Mouse (Mus musculus) olfactory bulb, adult 2 months (tissue): ENCODE measurements at regions not wholly inside any gene's neighbourhood (a gene's known extent, or its start where the extent isn't known, plus 50 kb on each side); places are given as distances from the start of the nearest gene placed in this dataset.

Experiments
- H3K27ac ChIP-seq: fragments of 200-500 bp; 2 replicates; pipeline ENCODE4 v1.5.1; 2012; ENCODE audit warnings: low read depth, low read length; ENCODE audit not compliant: insufficient read depth
- H3K4me1 ChIP-seq: fragments of 200-500 bp; 2 replicates; pipeline ENCODE4 v1.6.1; 2012; ENCODE audit warnings: low read length; ENCODE audit not compliant: control insufficient read depth, insufficient read depth
- H3K4me3 ChIP-seq: fragments of 200-500 bp; 2 replicates; pipeline ENCODE4 v1.5.1; 2012; ENCODE audit warnings: mild to moderate bottlenecking, low read depth, low read length, moderate library complexity; ENCODE audit not compliant: insufficient read depth
- CTCF ChIP-seq: fragments of 200-500 bp; IDR thresholded peaks from 2 replicates; pipeline ENCODE4 v1.5.1; 2012; ENCODE audit warnings: low read depth, mild to moderate bottlenecking, low read length, moderate library complexity; ENCODE audit not compliant: insufficient read depth
- POLR2A ChIP-seq: fragments of 200-500 bp; IDR thresholded peaks from 2 replicates; pipeline ENCODE4 v1.6.1; 2012; ENCODE audit warnings: mild to moderate bottlenecking, low read depth, low read length, moderate library complexity; ENCODE audit not compliant: insufficient read depth
- WGBS: fragments of 180-500 bp; shearing (Covaris S2); methylation state at CpG from one replicate; pipeline ENCODE4 v1.1.7; 2018; 5-methylcytosine and 5-hydroxymethylcytosine counted together

- Histone ChIP-seq H3K27ac (no peak overlapping the region), H3K4me3 (no peak overlapping the region), H3K4me1 (no peaks in the 10 kb centered on the region)
- WGBS = 53% methylated on average over 6 of the region's 6 CpGs
- TF ChIP-seq CTCF = no peak
- no peak for TF ChIP-seq POLR2A
These were observed 357.1 kb upstream of the Adgrl2 start for GRCm38 (mm10) chr3:149347241-149347992.

DNA sequence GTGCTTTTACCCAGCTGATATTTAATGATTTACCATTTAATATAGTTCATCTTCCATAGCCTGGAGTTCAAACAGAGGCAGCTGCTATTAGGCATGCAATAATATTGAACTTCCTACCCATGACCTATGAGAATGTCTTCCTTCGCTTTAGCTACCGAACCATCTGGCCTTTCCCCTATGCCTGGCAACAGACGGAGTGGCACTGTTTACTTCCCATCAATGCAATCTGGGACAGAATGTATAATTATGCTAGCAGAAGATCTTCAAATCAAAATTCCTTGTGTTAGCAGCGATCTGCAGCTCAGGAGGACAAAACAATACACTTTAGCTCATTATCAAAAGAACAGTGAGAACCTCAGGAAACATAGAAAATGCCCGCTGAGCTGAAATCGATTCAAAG, 352.2 kb upstream of the Adgrl2 start:
- no peaks in the 10 kb centered on the region for H3K4me1 ChIP-seq
- no peak overlapping the region for H3K4me3 ChIP-seq
- no peak overlapping the region for H3K27ac ChIP-seq
- 53% methylated on average over 6 of the region's 6 CpGs for WGBS
- no peak for TF ChIP-seq POLR2A
- TF ChIP-seq CTCF = no peak

GRCm38 (mm10) chr3:149339374-149339753, 349.0 kb upstream of the Adgrl2 start:
- no peak overlapping the region for H3K4me3 ChIP-seq
- WGBS = 96% methylated on average over 3 of the region's 3 CpGs
- no peak overlapping the region for H3K27ac ChIP-seq
- TF ChIP-seq CTCF = no peak
- TF ChIP-seq POLR2A = no peak
- no peaks in the 10 kb centered on the region for H3K4me1 ChIP-seq

- Histone ChIP-seq H3K4me3 (no peak overlapping the region), H3K4me1 (no peaks in the 10 kb centered on the region), H3K27ac (no peak overlapping the region)
- TF ChIP-seq POLR2A (no peak), CTCF (no peak)
- WGBS = 82% methylated on average over 7 of the region's 7 CpGs
These were observed 348.5 kb upstream of the Adgrl2 start for GRCm38 (mm10) chr3:149338684-149339373.

DNA sequence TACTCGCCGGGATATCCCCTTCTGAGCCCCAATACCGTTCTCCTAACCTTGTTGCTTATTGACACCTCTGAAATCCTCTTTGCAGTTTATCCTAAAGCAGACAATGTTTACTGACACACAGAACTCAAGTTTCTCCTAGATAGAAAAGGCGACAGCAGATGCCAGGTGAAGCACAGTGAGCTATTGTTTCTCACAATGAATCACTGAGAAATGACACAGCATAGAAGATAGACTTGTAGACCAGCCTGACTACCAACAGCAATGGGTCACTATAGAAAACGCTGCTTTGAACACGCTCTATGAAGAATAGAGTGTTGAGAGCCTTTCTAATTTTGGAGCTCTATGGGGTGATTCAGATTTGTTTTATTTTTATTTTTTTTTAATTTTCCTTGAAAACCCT, 344.9 kb upstream of the Adgrl2 start:
- Histone ChIP-seq H3K27ac (no peak overlapping the region), H3K4me3 (no peak overlapping the region), H3K4me1 (no peaks in the 10 kb centered on the region)
- TF ChIP-seq POLR2A (no peak), CTCF (no peak)
- 89% methylated on average over 6 of the region's 6 CpGs for WGBS

- H3K4me1 ChIP-seq = no peaks in the 10 kb centered on the region
These were observed 343.3 kb upstream of the Adgrl2 start for GRCm38 (mm10) chr3:149333607-149334006.

GRCm38 (mm10) chr3:149333131-149333530, 342.8 kb upstream of the Adgrl2 start:
- Histone ChIP-seq H3K4me3 (no peak overlapping the region), H3K27ac (no peak overlapping the region), H3K4me1 (no peaks in the 10 kb centered on the region)
- WGBS = 76% methylated on average over 10 of the region's 10 CpGs
- TF ChIP-seq CTCF (no peak), POLR2A (no peak)

More at GRCm38 (mm10) chr3:149333607-149334006, 343.3 kb upstream of the Adgrl2 start:
- TF ChIP-seq POLR2A (no peak), CTCF (no peak)
- Histone ChIP-seq H3K4me3 (no peak overlapping the region), H3K27ac (no peak overlapping the region)
- WGBS = 95% methylated on average over 5 of the region's 5 CpGs

DNA sequence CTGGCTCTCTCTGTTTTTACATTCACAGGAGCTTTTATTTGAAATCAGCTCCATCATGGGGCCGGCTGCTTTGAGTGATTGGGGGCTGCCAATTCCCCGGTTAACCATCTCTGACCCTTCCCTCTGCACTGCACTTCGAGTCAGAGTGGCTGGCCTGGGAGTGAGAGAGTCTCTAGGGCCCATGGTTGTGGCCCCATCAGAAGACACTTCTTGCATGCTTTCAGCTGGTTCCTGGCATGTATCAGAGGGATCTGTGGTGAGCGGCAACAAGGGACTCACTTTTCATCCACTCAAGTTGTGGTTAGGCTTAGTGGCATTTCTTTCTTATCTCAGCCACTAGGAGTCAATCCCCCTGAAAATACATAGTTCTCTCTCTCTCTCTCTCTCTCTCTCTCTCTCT, 341.8 kb upstream of the Adgrl2 start:
- TF ChIP-seq POLR2A = no peak
- no peak for TF ChIP-seq CTCF
- H3K4me3 ChIP-seq = no peak overlapping the region
- H3K4me1 ChIP-seq = no peaks in the 10 kb centered on the region
- H3K27ac ChIP-seq = no peak overlapping the region
- 46% methylated on average over 4 of the region's 4 CpGs for WGBS

DNA sequence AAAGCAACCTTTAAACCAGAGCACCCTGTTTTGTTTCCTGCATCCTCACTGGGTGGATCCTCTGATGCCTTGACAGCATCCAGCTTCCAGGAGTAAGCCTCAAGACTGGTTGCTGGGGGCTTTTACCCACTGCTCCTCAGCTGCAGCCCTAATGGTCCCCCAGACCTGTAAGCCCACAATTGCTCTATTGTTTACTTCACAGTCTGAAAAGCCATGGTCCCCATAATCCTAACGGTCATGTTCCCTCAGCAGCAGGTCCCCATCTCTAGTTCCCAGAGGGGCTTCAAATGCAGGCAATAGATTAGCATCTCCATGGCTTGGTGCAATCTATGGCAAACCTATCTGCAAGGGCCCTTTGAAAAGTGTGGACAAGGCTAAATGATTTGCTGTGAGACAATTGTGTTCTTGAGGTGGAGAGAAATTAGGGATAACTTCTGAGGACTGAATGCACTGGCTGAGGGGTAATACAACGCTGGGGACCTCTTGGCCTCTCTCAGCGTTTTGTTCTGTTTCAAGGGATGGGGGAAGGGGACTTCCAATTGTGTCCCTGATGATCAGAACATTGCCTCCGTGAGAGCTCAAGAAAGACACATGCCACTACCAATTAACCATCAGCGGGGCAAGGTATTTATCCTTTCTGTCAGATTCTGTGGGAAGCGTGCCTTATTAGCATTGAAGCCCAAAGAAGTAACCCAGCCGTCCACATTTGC, 341.1 kb upstream of the Adgrl2 start:
- Histone ChIP-seq H3K4me1 (no peaks in the 10 kb centered on the region), H3K27ac (no peak overlapping the region), H3K4me3 (no peak overlapping the region)
- WGBS = 57% methylated on average over 7 of the region's 7 CpGs
- TF ChIP-seq CTCF = no peak
- no peak for TF ChIP-seq POLR2A
